Mouse (Mus musculus) naive thymus-derived CD4-positive, alpha-beta T cell, adult 5 months (primary cell): Measurements from ENCODE around the gene Olfr666. TPM values are rescaled to one million over a fixed set of nuclear protein-coding genes. Genes with fewer than 3 reads are reported as not detected.

Experiments
- polyA plus RNA-seq: library from polyadenylated mRNA; unstranded; fragments of 100-300 nt; shearing (Covaris generic); gene quantifications from one replicate; pipeline ENCODE4 v1.2.1, GENCODE M21; 2017

The Olfr666 gene
- polyA plus RNA-seq: not detected

GRCm38 (mm10) chr7:104895852-104896251, at the start of gene Olfr666:
Olfr666 (minus strand) TSS chr7:104895952.

DNA sequence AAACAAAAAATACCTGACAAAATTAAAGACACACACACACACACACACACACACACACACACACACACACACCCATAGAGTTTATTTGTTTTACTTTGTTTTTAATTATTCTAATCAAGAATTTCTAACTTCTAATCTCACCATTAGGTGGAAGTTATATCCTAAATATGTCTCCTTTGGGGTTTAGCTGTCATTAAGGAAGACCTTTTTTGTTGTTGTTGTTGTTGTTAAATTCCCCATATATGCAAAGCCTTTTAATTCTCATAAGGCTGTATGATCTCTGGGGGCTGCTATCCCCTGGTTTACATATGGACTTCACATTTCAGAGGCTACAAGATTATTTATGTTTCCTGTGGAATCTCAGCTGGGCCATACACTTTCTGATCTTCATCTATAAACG, 38.2 kb upstream of the Olfr666 start, which contains the start of gene Olfr669:
TSS of gene Olfr669 (plus strand) at position 301 of the 400 bp plus-strand sequence.

GRCm38 (mm10) chr7:104927957-104928356, 32.2 kb upstream of the Olfr666 start, which contains the start of gene Olfr668:
Olfr668 (minus strand) TSS chr7:104928057.

DNA sequence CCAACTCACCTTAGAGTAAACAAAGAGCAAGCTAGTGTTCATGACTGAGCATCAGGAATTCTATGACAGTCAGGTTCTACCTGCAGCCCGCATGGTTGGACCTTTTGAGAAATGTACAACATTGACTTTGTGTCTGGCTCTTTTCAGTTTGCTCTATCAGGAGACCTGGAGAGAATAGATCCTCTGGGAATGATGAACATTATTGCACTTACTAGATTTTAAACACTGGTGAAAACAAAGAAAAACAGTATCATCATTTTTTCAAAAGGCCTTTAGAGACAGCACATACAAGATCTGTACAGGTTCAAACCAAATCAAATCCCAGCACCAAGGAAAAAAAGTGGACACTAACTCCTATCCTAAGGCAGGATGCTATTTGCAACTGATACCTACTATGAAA, 25.6 kb upstream of the Olfr666 start, which contains the start of gene Olfr667:
TSS of gene Olfr667 (minus strand) at position 101 of the 400 bp plus-strand sequence.

DNA sequence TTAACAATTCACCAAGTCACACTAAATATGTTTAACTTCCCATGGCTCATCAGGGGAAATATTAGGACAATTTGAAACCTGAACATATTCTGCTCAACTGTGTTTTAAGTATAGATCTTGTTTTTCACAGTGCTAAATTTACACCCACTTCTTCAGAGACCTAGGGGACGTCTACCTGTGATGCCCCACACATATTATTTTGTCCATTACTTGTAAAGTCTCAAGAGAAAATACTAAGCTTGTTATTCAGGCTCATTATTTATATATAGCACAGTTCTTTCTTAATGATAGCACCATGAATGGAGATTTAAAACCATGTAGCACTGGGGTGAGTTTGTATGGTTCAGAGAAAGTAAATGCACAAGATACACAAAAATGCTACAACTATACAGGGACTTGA, 18.0 kb downstream of the Olfr666 start, which contains the start of gene Olfr665:
TSS of gene Olfr665 (plus strand) at position 301 of the 400 bp plus-strand sequence.

GRCm38 (mm10) chr7:104856709-104857108, 39.0 kb downstream of the Olfr666 start, which contains the start of gene Usp17la:
Usp17la (plus strand) TSS chr7:104857009.

GRCm38 (mm10) chr7:104842503-104842902, 53.2 kb downstream of the Olfr666 start, which contains the start of gene Usp17lb:
Usp17lb (minus strand) TSS chr7:104842603.

Other genes starting within 250 kb of the Olfr666 start
- gene Olfr658, start 248.6 kb downstream of the Olfr666 start, polyA plus RNA-seq: not detected
- gene Olfr659, start 229.2 kb downstream of the Olfr666 start, polyA plus RNA-seq: 0.11 TPM
- not detected for gene Olfr661, start 209.5 kb downstream of the Olfr666 start, polyA plus RNA-seq
- not detected for gene Usp17le, start 118.5 kb downstream of the Olfr666 start, polyA plus RNA-seq
- gene Usp17lb, start 53.3 kb downstream of the Olfr666 start, polyA plus RNA-seq: not detected
- gene Usp17la, start 38.9 kb downstream of the Olfr666 start, polyA plus RNA-seq: not detected
- not detected for gene Olfr665, start 17.9 kb downstream of the Olfr666 start, polyA plus RNA-seq
- gene Olfr667, start 25.5 kb upstream of the Olfr666 start, polyA plus RNA-seq: not detected
- gene Olfr668, start 32.1 kb upstream of the Olfr666 start, polyA plus RNA-seq: not detected
- gene Olfr669, start 38.3 kb upstream of the Olfr666 start, polyA plus RNA-seq: not detected
- not detected for gene Olfr670, start 66.7 kb upstream of the Olfr666 start, polyA plus RNA-seq
- gene Olfr671, start 83.2 kb upstream of the Olfr666 start, polyA plus RNA-seq: 0.17 TPM
- gene Olfr672, start 106.1 kb upstream of the Olfr666 start, polyA plus RNA-seq: not detected
- gene Olfr675, start 132.5 kb upstream of the Olfr666 start, polyA plus RNA-seq: not detected
- not detected for gene Olfr676, start 136.7 kb upstream of the Olfr666 start, polyA plus RNA-seq
- not detected for gene Olfr677, start 155.4 kb upstream of the Olfr666 start, polyA plus RNA-seq
- not detected for gene Olfr678, start 168.5 kb upstream of the Olfr666 start, polyA plus RNA-seq
- not detected for gene Olfr679, start 185.3 kb upstream of the Olfr666 start, polyA plus RNA-seq
- not detected for gene Olfr680-ps1, start 196.9 kb upstream of the Olfr666 start, polyA plus RNA-seq
- gene Olfr681, start 220.9 kb upstream of the Olfr666 start, polyA plus RNA-seq: not detected